Mouse (Mus musculus) liver, embryonic 16.5 days (tissue): ENCODE results near the gene Lrrc18. TPM values are rescaled to one million over a fixed set of nuclear protein-coding genes. Genes with fewer than 3 reads are reported as not detected.

Experiments used
- ATAC-seq: fragments of 200-750 bp; cut with Nextera tagmentation; 2 replicates; pipeline ENCODE4 v1.8.0; 2017; ENCODE audit warnings: low read depth, mild to moderate bottlenecking, moderate number of reproducible peaks, moderate library complexity
- H3K27ac ChIP-seq: fragments of 300-500 bp; sonication (generic); 2 replicates; pipeline ENCODE4 v1.5.1; 2014; ENCODE audit warnings: mild to moderate bottlenecking, low read length
- H3K27me3 ChIP-seq: fragments of 300-500 bp; sonication (generic); 2 replicates; pipeline ENCODE4 v1.6.1; 2014; ENCODE audit warnings: low read depth, low read length, mixed read lengths; ENCODE audit not compliant: control insufficient read depth, insufficient read depth
- H3K36me3 ChIP-seq: fragments of 300-500 bp; sonication (generic); 2 replicates; pipeline ENCODE4 v1.6.1; 2014; ENCODE audit warnings: mild to moderate bottlenecking; ENCODE audit not compliant: control insufficient read depth, insufficient read depth
- H3K4me1 ChIP-seq: fragments of 300-500 bp; sonication (generic); 2 replicates; pipeline ENCODE4 v1.6.1; 2014; ENCODE audit warnings: low read depth, low read length, mixed read lengths; ENCODE audit not compliant: control insufficient read depth
- H3K4me2 ChIP-seq: fragments of 300-500 bp; sonication (generic); 2 replicates; pipeline ENCODE4 v1.6.1; 2014; ENCODE audit warnings: low read depth, low read length, mixed read lengths
- H3K4me3 ChIP-seq: fragments of 300-500 bp; sonication (generic); 2 replicates; pipeline ENCODE4 v1.5.1; 2014; ENCODE audit warnings: low read depth, mild to moderate bottlenecking, low read length
- H3K9ac ChIP-seq: fragments of 300-500 bp; sonication (generic); 2 replicates; pipeline ENCODE4 v1.6.1; 2014; ENCODE audit warnings: low read depth, low read length
- H3K9me3 ChIP-seq: fragments of 300-500 bp; sonication (generic); replicated peaks from 2 replicates; pipeline ENCODE4 v1.6.1; 2016; ENCODE audit warnings: low read length; ENCODE audit not compliant: control insufficient read depth
- WGBS: fragments of 180-500 bp; shearing (Covaris S2); extraction: QIAGEN DNeasy Blood & Tissue Kit; methylation state at CpG from one replicate; pipeline ENCODE4 v1.1.7; 2014; ENCODE audit not compliant: insufficient replicate concordance; 5-methylcytosine and 5-hydroxymethylcytosine counted together
- polyA plus RNA-seq: library from polyadenylated mRNA; unstranded; fragments of >200 nt; fragmentation: Nextera tagmentation; extraction: Ambion mirVana; gene quantifications from 2 replicates; pipeline ENCODE4 v1.2.1, GENCODE M21; 2015

Lrrc18 gene
- polyA plus RNA-seq, 1 experiment from 2014 or later, result 0.11 TPM

GRCm38 (mm10) chr14:32986659-32987058 is 4.5 kb upstream of the Lrrc18 start:
- WGBS, result 45% methylated on average over 4 of the region's 4 CpGs
- no peaks in the 10 kb centered on the region for H3K4me1 ChIP-seq
- no peak overlapping the region for H3K4me2 ChIP-seq
- no peaks in the 10 kb centered on the region for H3K36me3 ChIP-seq
- H3K27me3 ChIP-seq, result no peaks in the 10 kb centered on the region
- H3K4me3 ChIP-seq, result no peak overlapping the region
- H3K9me3 ChIP-seq, result no peaks in the 10 kb centered on the region
- no peak overlapping the region for H3K27ac ChIP-seq
- H3K9ac ChIP-seq, result no peak overlapping the region
- no peak for ATAC-seq

DNA sequence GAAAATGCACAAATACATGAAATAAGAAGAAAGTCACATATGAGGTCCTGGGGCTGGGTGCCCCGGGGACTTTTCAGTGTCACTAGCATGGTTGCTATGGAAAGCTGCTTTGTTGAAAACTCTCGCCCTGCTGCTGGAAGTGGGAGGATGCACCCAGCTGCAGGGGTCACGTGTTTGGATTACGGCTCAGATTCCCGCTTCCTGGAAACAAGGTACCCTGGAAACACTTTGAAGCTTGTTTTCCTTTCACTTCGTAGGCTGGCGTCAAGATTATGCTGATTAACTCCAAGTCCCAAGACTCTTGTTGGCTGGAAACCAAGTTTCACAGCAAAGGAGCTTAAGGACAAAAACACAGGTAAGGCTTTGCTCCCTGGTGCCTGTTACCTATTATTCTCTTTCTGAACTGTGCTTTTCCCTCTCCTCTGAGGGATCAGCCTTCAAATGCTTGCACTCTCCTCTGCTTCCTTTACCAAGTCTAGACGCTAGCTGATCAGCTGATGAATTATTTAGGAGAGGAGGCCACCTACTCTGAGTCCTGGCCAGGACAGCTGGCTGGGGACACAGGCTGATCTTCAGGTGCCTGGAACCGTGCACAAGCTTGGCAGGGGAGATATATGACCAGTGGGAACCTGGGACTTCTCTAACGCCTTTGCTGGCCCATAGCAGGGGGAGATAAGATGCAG is 3.9 kb downstream of the Lrrc18 start:
- Histone ChIP-seq H3K27ac (no peak overlapping the region), H3K27me3 (no peaks in the 10 kb centered on the region), H3K9ac (no peak overlapping the region), H3K9me3 (no peaks in the 10 kb centered on the region), H3K4me2 (no peak overlapping the region), H3K4me1 (no peaks in the 10 kb centered on the region), H3K4me3 (no peak overlapping the region), H3K36me3 (no peaks in the 10 kb centered on the region)
- WGBS, result 44% methylated on average over 10 of the region's 10 CpGs
- ATAC-seq, result no peak

- WGBS, result 49% methylated on average over 10 of the region's 10 CpGs
- ATAC-seq, result no peak
- H3K4me3 ChIP-seq, result no peak overlapping the region
- no peak overlapping the region for H3K9ac ChIP-seq
- H3K27me3 ChIP-seq, result no peaks in the 10 kb centered on the region
- H3K4me1 ChIP-seq, result no peaks in the 10 kb centered on the region
- H3K4me2 ChIP-seq, result no peak overlapping the region
- no peaks in the 10 kb centered on the region for H3K9me3 ChIP-seq
- no peaks in the 10 kb centered on the region for H3K36me3 ChIP-seq
- H3K27ac ChIP-seq, result no peak overlapping the region
These were observed 8.3 kb downstream of the Lrrc18 start for GRCm38 (mm10) chr14:32999511-32999910.

- Histone ChIP-seq H3K4me1 (no peaks in the 10 kb centered on the region), H3K4me2 (no peak overlapping the region), H3K9ac (no peak overlapping the region), H3K4me3 (no peak overlapping the region), H3K27ac (no peak overlapping the region), H3K9me3 (no peaks in the 10 kb centered on the region), H3K27me3 (no peaks in the 10 kb centered on the region), H3K36me3 (no peaks in the 10 kb centered on the region)
- no peak for ATAC-seq
- 50% methylated on average over 8 of the region's 8 CpGs for WGBS
These were observed 9.2 kb downstream of the Lrrc18 start for GRCm38 (mm10) chr14:33000112-33000979.

DNA sequence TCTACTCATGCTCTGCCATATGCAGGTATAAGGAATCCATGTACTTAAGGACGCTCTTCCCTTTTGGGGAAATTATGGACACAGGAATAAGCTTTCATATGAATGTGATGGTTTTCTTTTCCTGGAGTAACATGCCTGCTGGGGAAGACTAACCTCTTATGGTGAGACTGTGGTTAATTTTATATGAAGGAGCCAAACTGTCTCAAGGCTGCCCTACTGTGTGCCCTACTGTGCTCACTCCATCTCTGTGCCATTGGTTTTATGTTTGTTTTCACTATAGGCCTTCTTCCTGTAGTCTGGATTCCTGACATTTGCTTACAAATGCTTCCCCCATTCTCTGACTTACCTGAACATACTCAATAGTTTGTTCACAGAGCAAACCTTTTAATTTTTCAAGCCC is 13.9 kb downstream of the Lrrc18 start:
- H3K27ac ChIP-seq, result no peak overlapping the region
- no peaks in the 10 kb centered on the region for H3K27me3 ChIP-seq
- no peak for ATAC-seq
- no peak overlapping the region for H3K9ac ChIP-seq
- H3K9me3 ChIP-seq, result no peaks in the 10 kb centered on the region
- 76% methylated on average over 1 of the region's 1 CpGs for WGBS
- H3K4me3 ChIP-seq, result no peak overlapping the region
- no peak overlapping the region for H3K4me2 ChIP-seq
- no peaks in the 10 kb centered on the region for H3K36me3 ChIP-seq
- H3K4me1 ChIP-seq, result no peaks in the 10 kb centered on the region

GRCm38 (mm10) chr14:33007638-33008037 is 16.5 kb downstream of the Lrrc18 start:
- no peak overlapping the region for H3K4me2 ChIP-seq
- H3K4me1 ChIP-seq, result no peaks in the 10 kb centered on the region
- H3K27ac ChIP-seq, result no peak overlapping the region
- H3K4me3 ChIP-seq, result no peak overlapping the region
- H3K9ac ChIP-seq, result no peak overlapping the region
- H3K9me3 ChIP-seq, result no peaks in the 10 kb centered on the region
- no peaks in the 10 kb centered on the region for H3K36me3 ChIP-seq
- 64% methylated on average over 1 of the region's 1 CpGs for WGBS
- no peaks in the 10 kb centered on the region for H3K27me3 ChIP-seq
- ATAC-seq, result no peak

GRCm38 (mm10) chr14:33019050-33019449 is 27.9 kb downstream of the Lrrc18 start:
- Histone ChIP-seq H3K4me2 (no peak overlapping the region), H3K4me1 (no peaks in the 10 kb centered on the region), H3K36me3 (no peaks in the 10 kb centered on the region), H3K27ac (no peak overlapping the region), H3K9me3 (no peaks in the 10 kb centered on the region), H3K9ac (no peak overlapping the region), H3K27me3 (no peaks in the 10 kb centered on the region), H3K4me3 (no peak overlapping the region)
- 42% methylated on average over 3 of the region's 3 CpGs for WGBS
- ATAC-seq, result no peak

DNA sequence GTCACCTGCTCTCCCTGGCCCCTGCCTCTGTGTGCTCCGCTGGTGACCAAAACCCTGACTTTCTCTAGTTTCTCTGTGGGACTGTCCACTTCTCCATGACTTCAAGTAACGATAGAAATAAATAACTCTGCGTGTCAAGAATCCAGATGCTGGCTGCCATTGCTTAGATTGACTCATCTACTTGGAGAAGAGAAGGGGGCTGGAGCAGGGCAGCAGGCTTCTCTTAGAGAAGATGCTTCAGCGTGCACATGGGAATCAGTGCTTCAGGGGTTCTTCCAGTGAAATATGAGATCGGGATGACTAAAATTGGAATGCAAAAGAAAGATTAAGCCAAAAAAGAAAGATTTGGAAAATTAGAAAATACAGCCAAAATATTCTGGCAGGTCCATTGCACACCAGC is 28.4 kb downstream of the Lrrc18 start:
- no peaks in the 10 kb centered on the region for H3K27me3 ChIP-seq
- 69% methylated on average over 5 of the region's 5 CpGs for WGBS

DNA sequence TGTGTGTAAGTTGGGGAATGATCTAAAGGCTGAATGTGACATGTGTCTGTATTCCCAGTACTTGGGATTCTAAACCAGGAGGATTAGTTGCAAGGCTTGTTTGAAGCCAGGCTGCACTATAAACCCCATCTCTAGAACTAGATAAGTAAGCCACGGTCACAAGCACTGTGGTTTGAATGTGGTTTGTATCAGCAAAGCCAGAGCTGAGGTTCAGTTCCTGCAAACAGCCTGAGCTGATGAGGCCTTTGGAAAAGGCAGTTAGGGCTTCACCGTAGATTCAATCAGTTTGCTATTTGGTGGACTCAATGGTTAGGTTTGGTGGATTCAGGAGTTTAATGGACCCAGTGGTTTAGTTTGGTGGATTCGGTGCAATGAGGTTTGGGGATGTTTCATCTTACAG is 39.7 kb downstream of the Lrrc18 start:
- H3K4me3 ChIP-seq, result no peak overlapping the region
- no peak for ATAC-seq
- no peak overlapping the region for H3K27ac ChIP-seq
- H3K9me3 ChIP-seq, result no peaks in the 10 kb centered on the region
- H3K9ac ChIP-seq, result no peak overlapping the region
- H3K36me3 ChIP-seq, result no peaks in the 10 kb centered on the region
- H3K27me3 ChIP-seq, result no peaks in the 10 kb centered on the region
- H3K4me2 ChIP-seq, result no peak overlapping the region
- H3K4me1 ChIP-seq, result no peaks in the 10 kb centered on the region
- 37% methylated on average over 3 of the region's 3 CpGs for WGBS

More for the DNA sequence above, 28.4 kb downstream of the Lrrc18 start:
- no peak overlapping the region for H3K9ac ChIP-seq
- no peaks in the 10 kb centered on the region for H3K9me3 ChIP-seq
- no peak overlapping the region for H3K4me2 ChIP-seq
- no peaks in the 10 kb centered on the region for H3K4me1 ChIP-seq
- no peak overlapping the region for H3K27ac ChIP-seq
- H3K36me3 ChIP-seq, result no peaks in the 10 kb centered on the region
- H3K4me3 ChIP-seq, result no peak overlapping the region
- no peak for ATAC-seq
